Mouse (Mus musculus): ENCODE data around the gene Rptor.

The Rptor gene

GRCm38 (mm10) chr11:119731382-119731781, 128.7 kb downstream of the Rptor start:
- POLR2A ChIA-PET, result interaction anchor here in 2 of 4 experiments (0.9 to 3.0 kb wide), 5 partner anchors 10 to 66 kb away, joined by 3 to 17 read pairs (median 3); no protein-coding TSS in a partner anchor
- CTCF ChIA-PET, result no interaction called here

DNA sequence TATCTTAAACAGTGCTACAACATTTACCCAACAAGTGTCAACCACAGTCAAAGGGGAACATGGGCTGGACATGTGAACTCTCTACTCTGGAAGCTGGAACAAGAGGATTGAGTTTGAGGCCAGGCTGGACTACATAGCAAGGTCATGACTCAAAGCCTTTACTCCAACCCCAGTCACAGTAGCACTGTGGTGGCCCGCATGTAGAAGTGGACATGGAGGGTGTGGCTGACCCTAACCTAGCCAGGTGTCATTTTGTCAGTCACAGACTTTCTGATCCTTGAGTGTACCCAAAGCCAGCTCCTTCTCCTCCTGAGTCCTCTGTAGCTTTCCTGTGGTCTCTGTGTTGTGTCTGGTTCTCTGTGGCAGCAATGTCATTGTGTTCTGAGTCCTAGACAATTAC, 129.7 kb downstream of the Rptor start:
- POLR2A ChIA-PET, result interaction anchor here in 1 of 4 experiments (1.2 to 3.0 kb wide), 2 partner anchors 9 to 57 kb away, joined by 3 to 17 read pairs; no protein-coding TSS in a partner anchor
- CTCF ChIA-PET, result no interaction called here

GRCm38 (mm10) chr11:119732961-119733656, 130.4 kb downstream of the Rptor start:
- ChIA-PET POLR2A (interaction anchor here in 1 of 4 experiments (0.7 kb wide), 1 partner anchor 71 kb away, joined by 7 read pairs; no protein-coding TSS in a partner anchor), CTCF (interaction anchor here in 1 of 4 experiments (0.8 kb wide), 1 partner anchor 8 kb away, joined by 3 read pairs; no protein-coding TSS in a partner anchor)

GRCm38 (mm10) chr11:119733657-119733990, 130.9 kb downstream of the Rptor start:
- POLR2A ChIA-PET, result interaction anchor here in 1 of 4 experiments (0.7 kb wide), 1 partner anchor 72 kb away, joined by 7 read pairs; no protein-coding TSS in a partner anchor
- CTCF ChIA-PET, result no interaction called here

GRCm38 (mm10) chr11:119735152-119735551, 132.4 kb downstream of the Rptor start:
- ChIA-PET CTCF (interaction anchor here in 2 of 4 experiments (0.7 kb wide), 2 partner anchors 245 to 680 kb away, joined by 3 to 4 read pairs; no protein-coding TSS in a partner anchor), POLR2A (interaction anchor here in 3 of 4 experiments (0.7 to 1.5 kb wide), 6 partner anchors 20 to 380 kb away, joined by 3 to 4 read pairs (median 3); partner anchors contain the start of genes Sgsh (in 1 of the 3) and Slc26a11 (in 1 of the 3))

DNA sequence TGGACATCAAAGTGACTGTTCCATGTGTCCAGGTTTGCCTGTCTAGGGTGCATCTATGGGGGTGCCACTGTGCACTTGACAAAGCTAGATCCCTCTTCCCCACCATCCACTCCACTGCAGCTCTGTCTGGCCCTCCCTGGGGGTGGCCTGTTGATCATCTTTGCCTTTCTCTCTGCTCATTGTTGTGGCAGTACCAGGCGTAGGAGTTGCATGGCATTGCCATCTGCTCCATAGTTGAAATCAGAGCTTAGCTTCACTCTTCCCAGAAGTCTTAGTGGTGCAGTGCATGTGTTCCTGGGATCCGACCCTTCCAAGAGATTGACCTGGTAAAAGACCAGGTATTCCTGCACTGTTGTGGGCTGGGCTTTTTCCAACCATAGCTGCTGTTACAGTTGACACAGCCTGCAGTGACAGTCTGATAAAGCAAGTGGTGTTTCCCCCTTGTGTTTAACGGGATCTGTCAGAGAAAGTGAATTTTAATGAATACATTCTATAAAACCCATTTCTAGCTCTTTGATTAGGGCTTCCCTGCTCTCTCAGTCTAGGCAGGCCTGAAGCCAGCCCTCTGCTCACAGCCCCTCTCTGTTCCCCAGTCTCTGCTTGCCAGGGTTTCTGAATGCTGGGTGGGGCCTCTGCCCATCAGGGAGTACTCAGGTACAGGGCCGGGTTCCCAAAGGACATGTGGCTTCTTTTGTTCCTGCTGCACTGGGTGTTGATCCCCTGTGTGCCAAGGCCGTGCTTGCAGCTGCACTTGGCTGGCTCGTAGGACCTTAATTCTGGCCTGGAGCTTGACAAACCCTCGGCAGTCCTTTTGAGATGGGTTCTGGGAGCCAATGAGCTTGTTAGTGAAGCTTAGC, 136.5 kb downstream of the Rptor start:
- CTCF ChIA-PET, result no interaction called here
- POLR2A ChIA-PET, result interaction anchor here in 2 of 4 experiments (0.5 to 4.8 kb wide), 11 partner anchors 8 to 85 kb away, joined by 3 to 17 read pairs (median 3); no protein-coding TSS in a partner anchor

- CTCF ChIA-PET, result interaction anchor here in 1 of 4 experiments (0.8 kb wide), 1 partner anchor 8 kb away, joined by 3 read pairs; no protein-coding TSS in a partner anchor
- POLR2A ChIA-PET, result interaction anchor here in 2 of 4 experiments (0.8 to 4.8 kb wide), 11 partner anchors 10 to 201 kb away, joined by 3 to 17 read pairs (median 3); partner anchors contain the start of genes Baiap2 (in 1 of the 2) and Rptor (in 1 of the 2)
These were observed 138.7 kb downstream of the Rptor start for GRCm38 (mm10) chr11:119741401-119741800.

DNA sequence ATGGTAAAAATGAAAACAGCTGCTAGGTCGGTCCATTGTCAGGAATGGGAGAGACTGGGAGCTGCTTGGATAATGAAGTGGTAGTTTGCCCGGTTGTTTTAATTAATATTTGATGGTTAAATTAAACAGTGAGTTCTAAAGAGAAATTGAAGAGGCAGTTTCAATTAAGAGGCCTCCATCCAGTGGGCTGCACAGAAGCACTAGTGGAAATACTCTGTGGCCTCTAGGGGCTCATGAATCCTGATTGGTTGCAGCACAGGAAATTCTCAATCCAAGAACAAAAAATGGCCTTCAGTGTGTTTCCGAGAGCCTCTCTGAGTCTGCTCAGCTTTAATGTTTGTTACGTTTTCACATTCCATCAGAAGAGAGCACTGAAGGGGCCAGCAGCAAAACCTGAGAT, 141.7 kb downstream of the Rptor start:
- POLR2A ChIA-PET, result interaction anchor here in 2 of 4 experiments (0.9 to 2.2 kb wide), 2 partner anchors 17 to 25 kb away, joined by 3 to 9 read pairs; no protein-coding TSS in a partner anchor

GRCm38 (mm10) chr11:119745333-119745732, 142.6 kb downstream of the Rptor start:
- POLR2A ChIA-PET, result interaction anchor here in 2 of 4 experiments (0.7 to 1.0 kb wide), 2 partner anchors 30 to 150 kb away, joined by 3 read pairs; no protein-coding TSS in a partner anchor
- CTCF ChIA-PET, result interaction anchor here in 2 of 4 experiments (0.6 to 1.0 kb wide), 2 partner anchors 65 to 105 kb away, joined by 3 to 4 read pairs; no protein-coding TSS in a partner anchor

More for the DNA sequence above, 141.7 kb downstream of the Rptor start:
- CTCF ChIA-PET, result interaction anchor here in 1 of 4 experiments (0.6 kb wide), 1 partner anchor 22 kb away, joined by 3 read pairs; no protein-coding TSS in a partner anchor

- POLR2A ChIA-PET, result interaction anchor here in 3 of 4 experiments (0.6 to 2.6 kb wide), 4 partner anchors 11 to 503 kb away, joined by 3 to 10 read pairs (median 5); no protein-coding TSS in a partner anchor
- CTCF ChIA-PET, result no interaction called here
These were observed 151.8 kb downstream of the Rptor start for GRCm38 (mm10) chr11:119754459-119754858.

- POLR2A ChIA-PET, result interaction anchor here in 2 of 4 experiments (1.1 to 4.0 kb wide), 5 partner anchors 8 to 365 kb away, joined by 3 to 19 read pairs (median 4); no protein-coding TSS in a partner anchor
- CTCF ChIA-PET, result interaction anchor here in 2 of 4 experiments (0.7 to 1.1 kb wide), 2 partner anchors 139 to 255 kb away, joined by 3 read pairs; no protein-coding TSS in a partner anchor
These were observed 155.5 kb downstream of the Rptor start for GRCm38 (mm10) chr11:119758214-119758613.

DNA sequence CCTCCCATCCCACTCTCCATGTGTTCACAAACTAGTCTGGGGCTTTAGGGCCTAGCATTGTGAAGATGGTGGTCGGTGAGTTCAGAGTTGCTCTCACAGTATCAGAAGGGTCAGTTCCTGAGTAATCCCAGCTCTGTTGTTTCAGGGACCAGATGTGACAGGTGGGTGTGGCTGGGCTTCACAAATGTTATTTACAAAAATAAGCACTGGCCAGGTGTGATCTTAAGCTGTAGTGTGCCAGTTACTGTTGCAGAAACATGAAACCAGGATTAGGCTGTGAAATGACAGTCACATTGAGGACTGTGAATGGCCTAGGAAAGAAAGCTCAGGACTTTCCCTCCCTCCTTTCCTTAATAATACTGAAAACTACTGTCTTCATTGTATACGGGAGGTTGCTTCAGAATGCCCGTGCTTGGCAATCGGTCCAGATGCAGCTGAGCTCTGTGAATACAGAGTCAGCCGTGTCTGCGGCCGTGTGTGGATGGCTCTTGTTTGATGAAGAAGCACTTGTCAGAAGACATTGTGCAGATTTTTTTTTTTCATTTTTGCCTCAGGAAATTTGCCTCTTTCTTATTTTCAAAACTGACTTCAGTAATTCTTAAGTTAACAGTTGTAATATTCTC, 156.1 kb downstream of the Rptor start:
- CTCF ChIA-PET, result interaction anchor here in 2 of 4 experiments (0.7 to 1.1 kb wide), 3 partner anchors 26 to 851 kb away, joined by 3 to 4 read pairs (median 4); no protein-coding TSS in a partner anchor
- POLR2A ChIA-PET, result interaction anchor here in 2 of 4 experiments (0.9 to 4.0 kb wide), 6 partner anchors 10 to 19 kb away, joined by 3 to 19 read pairs (median 5); no protein-coding TSS in a partner anchor

DNA sequence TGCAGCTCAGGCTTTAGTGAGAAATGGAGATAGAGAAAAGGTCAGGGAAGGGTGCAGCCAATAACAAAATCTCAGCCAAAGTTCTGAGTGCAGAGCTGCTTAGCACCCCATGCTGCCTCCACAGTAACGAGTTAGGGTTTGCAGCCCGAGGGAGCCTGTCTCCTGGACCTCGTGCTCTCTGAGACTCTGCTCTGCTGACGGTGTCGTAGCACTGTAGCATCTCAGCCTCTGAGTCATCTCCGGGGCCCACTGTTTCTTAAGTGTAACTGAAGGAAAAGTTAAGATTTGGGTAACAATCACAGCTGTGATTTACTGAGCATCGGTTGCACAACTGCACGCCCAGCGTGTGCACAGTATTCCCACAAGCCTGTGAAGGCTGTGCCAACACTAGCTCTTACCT, 160.2 kb downstream of the Rptor start:
- CTCF ChIA-PET, result no interaction called here
- POLR2A ChIA-PET, result interaction anchor here in 1 of 4 experiments (1.4 to 1.6 kb wide), 2 partner anchors 10 to 13 kb away, joined by 6 to 8 read pairs; no protein-coding TSS in a partner anchor

DNA sequence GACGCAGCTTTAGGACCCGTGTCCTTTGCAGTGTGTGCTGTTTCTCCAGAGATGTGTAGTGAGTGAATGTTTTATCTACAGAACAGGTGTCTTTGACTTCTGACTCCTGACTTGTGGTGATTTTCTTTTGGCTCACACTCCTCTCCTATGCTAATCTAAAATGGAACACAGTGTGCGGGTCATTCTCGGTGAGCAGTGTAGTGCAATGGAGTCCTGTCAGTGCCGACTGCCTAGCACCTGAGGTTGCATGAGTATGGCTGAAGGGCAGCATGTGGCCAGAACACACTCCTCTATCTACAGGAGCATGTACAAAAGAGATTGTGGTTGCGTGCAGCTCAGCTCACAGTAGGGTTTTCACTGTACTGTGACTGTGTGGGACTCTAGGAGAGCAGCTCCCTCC, 163.3 kb downstream of the Rptor start:
- ChIA-PET CTCF (interaction anchor here in 1 of 4 experiments (0.7 kb wide), 1 partner anchor 22 kb away, joined by 3 read pairs; no protein-coding TSS in a partner anchor), POLR2A (interaction anchor here in 2 of 4 experiments (0.5 to 1.3 kb wide), 3 partner anchors 8 to 338 kb away, joined by 3 read pairs; no protein-coding TSS in a partner anchor)

- ChIA-PET CTCF (no interaction called here), POLR2A (interaction anchor here in 1 of 4 experiments (0.6 to 2.0 kb wide), 5 partner anchors 9 to 176 kb away, joined by 3 to 5 read pairs (median 3); partner anchors contain the start of gene Baiap2)
These were observed 164.2 kb downstream of the Rptor start for GRCm38 (mm10) chr11:119766782-119767459.

DNA sequence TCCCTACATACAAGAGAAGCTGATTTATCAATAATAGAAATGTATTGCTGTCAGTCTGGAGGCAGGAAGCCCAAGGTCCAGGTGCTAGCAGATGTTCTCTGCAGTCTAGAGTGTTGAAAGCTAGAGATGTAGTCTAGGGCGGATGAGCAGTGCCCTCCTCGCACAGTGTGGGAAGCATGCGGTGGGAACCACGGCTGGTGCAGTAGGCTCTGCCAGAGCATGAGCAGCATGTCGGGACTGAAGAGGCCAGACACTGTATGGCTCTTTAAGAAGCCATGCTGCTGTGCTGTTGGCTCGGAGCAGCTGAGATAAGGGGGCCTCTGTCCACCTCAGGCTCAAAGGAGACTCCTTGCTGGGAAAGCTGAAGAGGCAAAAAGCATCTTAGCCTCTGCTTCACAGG, 164.8 kb downstream of the Rptor start:
- POLR2A ChIA-PET, result interaction anchor here in 1 of 4 experiments (0.7 to 2.1 kb wide), 6 partner anchors 10 to 175 kb away, joined by 3 to 7 read pairs (median 4); partner anchors contain the start of gene Baiap2
- CTCF ChIA-PET, result no interaction called here

- CTCF ChIA-PET, result interaction anchor here in 1 of 4 experiments (1.1 kb wide), 1 partner anchor 141 kb away, joined by 3 read pairs; no protein-coding TSS in a partner anchor
- POLR2A ChIA-PET, result interaction anchor here in 2 of 4 experiments (1.0 to 4.4 kb wide), 9 partner anchors 8 to 174 kb away, joined by 3 to 19 read pairs (median 3); partner anchors contain the start of gene Baiap2 (in 1 of the 2)
These were observed 165.8 kb downstream of the Rptor start for GRCm38 (mm10) chr11:119768511-119768910.

All from embryonic stem cell, embryonic (primary cell).